ENCODE assay signal across 9 mouse cellular contexts in genomic region chr11:3963155-3963554, GRCm38 (mm10). TPM values are rescaled to one million over a fixed set of nuclear protein-coding genes. Genes with fewer than 3 reads are reported as not detected.
DNase-seq lines count a peak whose midpoint lies in the region; ATAC-seq and TF ChIP-seq lines count a peak whose summit lies in the region.
"Had no signal": no experiment of that assay in that cellular context is flagged by ENCODE, and none has a peak within 500 bp of the region (broad histone marks: within the 10 kb centered on the region; RNA-seq: fewer than 3 reads in every experiment).

No protein-coding gene starts in this region.

- H3K9ac ChIP-seq in liver, embryonic 16.5 days (ENCODE audit: low read depth, low read length): peak overlapping the region; percentile 44; the same call in 1 of the 2 replicates

- DNase-seq in kidney, adult 9 months: peak; percentile 65
- DNase-seq in kidney, postnatal 4 days: no peak
- no peak for DNase-seq in hindbrain, embryonic 10.5 days (ENCODE audit: low spot score)
- DNase-seq in testis, postnatal 10 days (ENCODE audit: low spot score): peak; percentile 49
- no peak for DNase-seq in embryo, embryonic 11 days
- no peak for DNase-seq in adrenal gland, postnatal 10 days

- 0 out of 2 replicates have a peak, but pooled peaks have one; percentile 2 for ATAC-seq in liver, embryonic 16.5 days (ENCODE audit: low read depth)

- WGBS in bone marrow, adult 2 months: 77% methylated on average over 10 of the region's 10 CpGs
- 69% methylated on average over 10 of the region's 10 CpGs for WGBS in hindbrain, embryonic 10.5 days
- 68% methylated on average over 10 of the region's 10 CpGs for WGBS in liver, embryonic 16.5 days (ENCODE audit: insufficient replicate concordance)

- H3K27ac ChIP-seq in bone marrow, adult 2 months (ENCODE audit: control insufficient read depth, insufficient read depth, low read depth, low read length, poor library complexity): no peak overlapping the region
- H3K27ac ChIP-seq in hindbrain, embryonic 10.5 days: peak overlapping the region; percentile 93
- H3K27ac ChIP-seq in liver, embryonic 16.5 days (ENCODE audit: low read length): 0 out of 2 replicates have a peak overlapping the region, but pooled peaks have one; percentile 5

- no peaks in the 10 kb centered on the region for H3K9me3 ChIP-seq in hindbrain, embryonic 10.5 days
- no peaks in the 10 kb centered on the region for H3K9me3 ChIP-seq in liver, embryonic 16.5 days (replicated peaks; ENCODE audit: control insufficient read depth, low read length)

- H3K4me3 ChIP-seq in bone marrow, adult 2 months (replicated peaks; ENCODE audit: control insufficient read depth, low read depth, low read length): peak overlapping the region; percentile 23
- peak overlapping the region; percentile 89 for H3K4me3 ChIP-seq in hindbrain, embryonic 10.5 days
- peak overlapping the region; percentile 80 for H3K4me3 ChIP-seq in liver, embryonic 16.5 days (ENCODE audit: low read depth, low read length)

- H3K27me3 ChIP-seq in hindbrain, embryonic 10.5 days (ENCODE audit: insufficient read depth, poor library complexity, severe bottlenecking): no peaks in the 10 kb centered on the region
- H3K27me3 ChIP-seq in liver, embryonic 16.5 days (ENCODE audit: control insufficient read depth, insufficient read depth, low read depth, low read length): no peaks in the 10 kb centered on the region

- TF ChIP-seq CTCF in bone marrow, adult 2 months (IDR thresholded peaks at IDR 0.05; ENCODE audit: control insufficient read depth, insufficient read depth, low read length): no peak

- peak overlapping the region; percentile 70 for H3K4me2 ChIP-seq in liver, embryonic 16.5 days (ENCODE audit: low read depth, low read length)

- H3K36me3 ChIP-seq in hindbrain, embryonic 10.5 days: peaks cover 17% of the 10 kb centered on the region
- H3K36me3 ChIP-seq in liver, embryonic 16.5 days (ENCODE audit: control insufficient read depth, insufficient read depth): 0 out of 2 replicates have a peak, but pooled peaks cover under 1% of the 10 kb centered on the region

- no peak for TF ChIP-seq POLR2A in bone marrow, adult 2 months (IDR thresholded peaks at IDR 0.05; ENCODE audit: borderline replicate concordance, control insufficient read depth, low read depth, low read length)

- H3K4me1 ChIP-seq in bone marrow, adult 2 months (ENCODE audit: control insufficient read depth, insufficient read depth, low read length): peaks cover 2% of the 10 kb centered on the region
- H3K4me1 ChIP-seq in hindbrain, embryonic 10.5 days (replicated peaks): peaks cover 18% of the 10 kb centered on the region
- H3K4me1 ChIP-seq in liver, embryonic 16.5 days (ENCODE audit: control insufficient read depth, low read depth, low read length): peaks cover 7% of the 10 kb centered on the region

RNA-seq across cellular contexts. Expression of gene Pes1, which starts 0.6 kb away (rescaled TPM):
- 21.2 and 35.0 TPM in 2 replicates for polyA plus RNA-seq in bone marrow, adult 2 months (2011; ENCODE audit: insufficient read depth, insufficient read length, low replicate concordance, missing spikeins)
- 81.8 and 98.2 TPM in 2 replicates for polyA plus RNA-seq in hindbrain, embryonic 10.5 days (2016; fragmentation: Nextera tagmentation; extraction: Ambion mirVana)
- 32.4 and 37.9 TPM in 2 replicates for polyA plus RNA-seq in liver, embryonic 16.5 days (2015; fragmentation: Nextera tagmentation; extraction: Ambion mirVana)
- 10 to 100 TPM; 54.7 to 63.4 TPM for total RNA-seq in adrenal gland, postnatal 10 days (2021)

RNA-seq across cellular contexts. Expression of gene 4930556J24Rik, which starts 13.4 kb away (rescaled TPM):
- polyA plus RNA-seq in bone marrow, adult 2 months (2011; ENCODE audit: insufficient read depth, insufficient read length, low replicate concordance, missing spikeins): not detected in 2 replicates
- 0.13 and 0.22 TPM in 2 replicates for polyA plus RNA-seq in hindbrain, embryonic 10.5 days (2016; fragmentation: Nextera tagmentation; extraction: Ambion mirVana)
- polyA plus RNA-seq in liver, embryonic 16.5 days (2015; fragmentation: Nextera tagmentation; extraction: Ambion mirVana): 0.07 and 0.12 TPM in 2 replicates
- not detected for total RNA-seq in adrenal gland, postnatal 10 days (2021)
- polyA plus RNA-seq: brain, embryonic 14.5 days had no signal

RNA-seq across cellular contexts. Expression of gene Gal3st1, which starts 20.3 kb away (rescaled TPM):
- 0.56 TPM in 1 of 2 replicates, not detected in the other for polyA plus RNA-seq in bone marrow, adult 2 months (2011; ENCODE audit: insufficient read depth, insufficient read length, low replicate concordance, missing spikeins)
- polyA plus RNA-seq in hindbrain, embryonic 10.5 days (2016; fragmentation: Nextera tagmentation; extraction: Ambion mirVana): 1.1 and 1.3 TPM in 2 replicates
- polyA plus RNA-seq in liver, embryonic 16.5 days (2015; fragmentation: Nextera tagmentation; extraction: Ambion mirVana): 1.0 and 2.1 TPM in 2 replicates
- 1 to 10 TPM in 1 of 2 experiments, under 1 TPM in 1; 1.00 to 1.9 TPM for total RNA-seq in adrenal gland, postnatal 10 days (2021)

RNA-seq across cellular contexts. Expression of gene Tcn2, which starts 31.2 kb away (rescaled TPM):
- polyA plus RNA-seq in bone marrow, adult 2 months (2011; ENCODE audit: insufficient read depth, insufficient read length, low replicate concordance, missing spikeins): 16.7 and 48.3 TPM in 2 replicates
- polyA plus RNA-seq in hindbrain, embryonic 10.5 days (2016; fragmentation: Nextera tagmentation; extraction: Ambion mirVana): 31.6 and 34.7 TPM in 2 replicates
- 34.8 and 37.3 TPM in 2 replicates for polyA plus RNA-seq in liver, embryonic 16.5 days (2015; fragmentation: Nextera tagmentation; extraction: Ambion mirVana)
- total RNA-seq in adrenal gland, postnatal 10 days (2021): 100 to 1,000 TPM in 1 of 2 experiments, 10 to 100 TPM in 1; 91.7 to 108 TPM

RNA-seq across cellular contexts. Expression of gene Slc35e4, which starts 48.7 kb away (rescaled TPM):
- 1.3 TPM in 1 of 2 replicates, not detected in the other for polyA plus RNA-seq in bone marrow, adult 2 months (2011; ENCODE audit: insufficient read depth, insufficient read length, low replicate concordance, missing spikeins)
- 5.4 and 6.8 TPM in 2 replicates for polyA plus RNA-seq in hindbrain, embryonic 10.5 days (2016; fragmentation: Nextera tagmentation; extraction: Ambion mirVana)
- polyA plus RNA-seq in liver, embryonic 16.5 days (2015; fragmentation: Nextera tagmentation; extraction: Ambion mirVana): 0.25 and 0.51 TPM in 2 replicates
- 1 to 10 TPM; 3.7 to 4.6 TPM for total RNA-seq in adrenal gland, postnatal 10 days (2021)

Comparison
In these comparisons a context has a peak if more than half of its experiments do, and no peak if none do; other contexts are left out.
1. DNase-seq: peak in kidney, adult 9 months (single experiment) and testis, postnatal 10 days (single experiment); none in kidney, postnatal 4 days (0 of 2), hindbrain, embryonic 10.5 days (single experiment), embryo, embryonic 11 days (single experiment) and adrenal gland, postnatal 10 days (single experiment).
2. H3K4me3 ChIP-seq: peak in every context shown above with its lines; median percentile 89 in hindbrain, embryonic 10.5 days; 80 in liver, embryonic 16.5 days; 23 in bone marrow, adult 2 months.